Mouse (Mus musculus): ENCODE results near the gene Dtl.

- TF ChIP-seq HCFC1 (IDR thresholded peaks at IDR 0.05; ENCODE audit: borderline replicate concordance, insufficient read depth, low read length) (no peak), CHD2 (IDR thresholded peaks at IDR 0.05; ENCODE audit: low read depth, low read length) (no peak)
Measured at GRCm38 (mm10) chr1:191611686-191612085, 36.3 kb upstream of the Dtl start.
